Mouse (Mus musculus) lung, adult 10 weeks (tissue): ENCODE data around the gene Sntb2. TPM values are rescaled to one million over a fixed set of nuclear protein-coding genes. Genes with fewer than 3 reads are reported as not detected.

Source experiments
- polyA plus RNA-seq: library from polyadenylated mRNA; stranded (reverse); fragments of 350-450 nt; fragmentation: Illumina TruSeq; extraction: RNeasy Lipid Tissue Mini Kit (QIAGEN cat#74804); gene quantifications from one replicate; pipeline ENCODE4 v1.2.3, GENCODE M21; 2014; ENCODE audit warnings: low read depth, low replicate concordance; ENCODE audit not compliant: insufficient read depth

Sntb2 gene
- polyA plus RNA-seq = 3.7 TPM

GRCm38 (mm10) chr8:106935324-106935869 is at the start of gene Sntb2:
TSS of gene Sntb2 (plus strand) at chr8:106935750.

GRCm38 (mm10) chr8:106893481-106894156 is 41.9 kb upstream of the Sntb2 start, which contains the start of gene Utp4:
TSS of gene Utp4 (plus strand) at chr8:106893636.

GRCm38 (mm10) chr8:107030650-107031576 is 95.4 kb downstream of the Sntb2 start, which contains the start of gene Vps4a:
TSS of gene Vps4a (plus strand) at chr8:107031222.

GRCm38 (mm10) chr8:107048061-107048941 is 112.8 kb downstream of the Sntb2 start, which contains the start of gene Pdf:
TSS of gene Pdf (minus strand) at chr8:107048614.

GRCm38 (mm10) chr8:107056076-107056972 is 120.8 kb downstream of the Sntb2 start, which contains the start of the genes Cog8 and Nip7:
TSS of gene Cog8 (minus strand) at chr8:107056689.
TSS of gene Nip7 (plus strand) at chr8:107056877.

GRCm38 (mm10) chr8:107065511-107066496 is 130.3 kb downstream of the Sntb2 start, which contains the start of gene Tmed6:
TSS of gene Tmed6 (minus strand) at chr8:107065644.

Other genes starting within 250 kb of the Sntb2 start
- 0.24 TPM for gene Has3, start 65.5 kb upstream of the Sntb2 start, polyA plus RNA-seq
- gene Utp4, start 42.1 kb upstream of the Sntb2 start, polyA plus RNA-seq = 11.0 TPM
- gene Vps4a, start 95.5 kb downstream of the Sntb2 start, polyA plus RNA-seq = 40.1 TPM
- 20.9 TPM for gene Pdf, start 112.9 kb downstream of the Sntb2 start, polyA plus RNA-seq
- 16.0 TPM for gene Cog8, start 120.9 kb downstream of the Sntb2 start, polyA plus RNA-seq
- 34.0 TPM for gene Nip7, start 121.1 kb downstream of the Sntb2 start, polyA plus RNA-seq
- gene Tmed6, start 129.9 kb downstream of the Sntb2 start, polyA plus RNA-seq = 1.3 TPM
- gene Terf2, start 160.8 kb downstream of the Sntb2 start, polyA plus RNA-seq = 11.8 TPM
- gene Cyb5b, start 214.9 kb downstream of the Sntb2 start, polyA plus RNA-seq = 64.0 TPM